Mouse (Mus musculus) heart, adult 9 months (tissue): ENCODE measurements at regions not wholly inside any gene's neighbourhood (a gene's known extent, or its start where the extent isn't known, plus 50 kb on each side); places are given as distances from the start of the nearest gene placed in this dataset.
"Not testable (repeated sequence)": the region's sequence is repeated elsewhere in the genome, so short reads cannot be mapped to it uniquely, and the experiment has no call there.

ENCODE experiments used
- DNase-seq, 2 experiments: peaks; one replicate each; pipeline ENCODE4 v3.0.0; 2022; ENCODE audit warnings: low spot score in 2 of 2

DNA sequence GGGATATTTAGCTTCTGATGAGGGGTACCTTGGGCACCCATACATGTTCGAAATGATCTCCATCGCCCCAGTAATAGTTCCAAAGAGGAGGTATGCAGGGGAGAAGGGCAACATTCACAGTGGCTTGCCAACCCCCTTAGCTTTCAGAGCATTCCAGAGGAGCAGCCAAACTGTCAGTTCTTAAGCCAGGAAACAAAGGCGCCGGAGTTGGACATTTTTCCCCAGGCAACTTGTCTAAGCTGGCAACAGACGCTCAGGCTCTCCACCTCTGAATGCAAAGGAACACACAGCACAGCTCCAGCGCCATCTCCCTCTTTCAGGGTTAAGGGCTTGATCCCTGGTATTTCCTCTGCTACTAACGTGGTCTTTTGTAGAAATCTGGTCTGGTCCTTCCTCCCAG, 169.2 kb upstream of the Kit start:
- DNase-seq, result no peak

DNA sequence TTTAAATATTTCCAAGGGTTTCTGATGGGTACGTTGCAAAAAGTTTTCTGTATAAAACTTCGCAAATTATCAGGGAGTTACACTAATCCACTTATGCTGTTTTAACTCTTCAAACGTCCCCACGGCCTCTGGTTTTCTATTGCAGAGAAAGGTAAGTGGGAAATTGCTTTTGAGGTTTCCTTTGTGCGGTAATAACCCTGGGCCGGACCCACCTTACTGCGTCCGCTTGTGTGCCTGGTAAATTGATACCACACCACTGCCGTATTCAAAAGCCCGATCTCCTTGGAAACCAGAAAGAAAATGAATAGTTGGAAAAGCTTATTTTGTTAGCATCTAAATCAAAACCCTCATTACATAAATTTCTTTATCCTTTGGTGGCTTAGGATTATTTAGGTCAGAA, 167.0 kb upstream of the Kit start:
- no peak for DNase-seq

GRCm38 (mm10) chr5:75410240-75411186, 164.2 kb upstream of the Kit start:
- DNase-seq, result no peak

DNA sequence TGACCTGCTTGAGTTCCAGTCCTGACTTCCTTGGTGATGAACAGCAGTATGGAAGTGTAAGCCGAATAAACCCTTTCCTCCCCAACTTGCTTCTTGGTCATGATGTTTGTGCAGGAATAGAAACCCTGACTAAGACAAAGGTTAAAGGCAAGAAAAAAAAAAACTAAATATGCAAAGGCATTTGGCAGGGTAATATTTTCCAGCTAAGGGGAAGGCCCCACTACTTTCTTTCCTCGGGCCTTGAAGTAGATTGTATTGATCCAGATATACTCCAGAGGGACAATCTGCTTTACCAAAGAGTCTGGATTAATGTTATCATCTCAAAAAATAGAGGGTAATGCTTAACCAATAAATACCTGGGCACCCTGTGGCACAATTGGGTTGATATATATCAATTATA, 155.4 kb upstream of the Kit start:
- DNase-seq, result not testable (repeated sequence)

DNA sequence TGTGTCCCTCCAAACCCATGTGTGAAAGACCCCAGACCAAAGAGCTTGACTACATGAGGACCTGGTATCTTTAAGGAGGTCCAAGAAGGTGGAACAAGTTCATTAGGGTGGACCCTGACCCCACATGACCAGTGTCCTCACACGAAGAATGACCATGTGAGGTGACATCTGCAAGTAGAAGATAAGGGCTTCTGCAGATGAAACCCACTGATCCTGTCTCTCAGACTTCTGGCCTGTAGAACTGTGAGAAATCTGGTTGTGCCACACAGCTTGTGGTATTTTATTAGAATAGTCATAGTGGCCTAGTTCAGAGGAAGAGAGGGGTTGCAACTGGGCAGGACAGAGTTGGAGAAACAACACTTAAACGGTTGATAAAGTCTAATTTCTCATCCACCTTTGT, 141.8 kb upstream of the Kit start:
- no peak for DNase-seq

DNA sequence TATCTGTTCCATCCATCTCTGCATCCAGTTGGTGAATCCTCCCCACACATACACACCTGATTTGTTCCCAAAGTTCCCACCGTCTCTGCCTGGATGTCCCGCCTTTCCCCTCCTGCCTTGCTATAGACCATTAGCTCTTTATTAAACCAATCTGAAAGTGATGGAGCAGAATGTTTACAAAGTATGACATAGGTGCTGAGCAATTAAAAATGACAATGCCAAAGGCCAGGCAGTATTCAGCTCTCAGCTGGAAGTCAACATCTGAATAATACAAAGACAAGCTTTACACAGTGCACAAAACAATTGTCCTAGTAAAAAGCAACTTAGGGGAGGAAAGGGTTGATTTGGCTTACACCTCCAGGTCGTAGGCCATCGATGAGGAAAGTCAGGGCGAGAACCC, 136.8 kb upstream of the Kit start:
- DNase-seq, result no peak

GRCm38 (mm10) chr5:75444024-75444604, 130.6 kb upstream of the Kit start:
- no peak for DNase-seq

- DNase-seq, result no peak
These were observed 128.3 kb upstream of the Kit start for GRCm38 (mm10) chr5:75446386-75446785.

DNA sequence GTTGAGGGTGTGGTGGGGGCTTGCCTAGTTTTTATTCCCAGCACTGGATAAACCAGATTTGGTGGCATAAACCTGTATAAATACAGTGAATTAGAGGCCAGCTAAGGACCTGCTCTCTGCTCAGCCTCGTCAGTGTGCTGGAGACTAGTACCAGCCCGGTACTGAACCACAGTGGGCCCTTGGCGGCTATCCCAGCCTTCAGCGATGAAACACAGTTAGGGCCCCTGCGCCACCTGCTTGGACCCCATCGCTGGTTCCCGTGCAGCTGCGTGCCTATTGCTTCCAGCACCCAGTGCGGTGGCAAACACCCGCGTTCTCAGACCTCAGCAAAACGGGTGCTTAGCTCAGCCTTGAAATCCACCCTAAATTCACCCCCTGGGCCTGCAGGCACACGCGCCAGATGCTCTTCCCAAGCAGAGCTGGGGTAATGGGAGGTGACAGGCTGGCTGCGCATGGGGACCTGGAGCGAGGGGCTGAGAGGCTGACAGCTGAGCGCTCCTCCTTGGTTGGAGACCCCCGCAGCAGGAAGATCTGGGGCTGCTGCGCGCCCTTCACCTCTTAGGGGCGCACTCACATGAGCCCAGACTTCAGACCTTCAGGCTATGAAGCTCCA, 124.7 kb upstream of the Kit start:
- DNase-seq, result no peak

GRCm38 (mm10) chr5:75450564-75450963, 124.2 kb upstream of the Kit start:
- no peak for DNase-seq

DNA sequence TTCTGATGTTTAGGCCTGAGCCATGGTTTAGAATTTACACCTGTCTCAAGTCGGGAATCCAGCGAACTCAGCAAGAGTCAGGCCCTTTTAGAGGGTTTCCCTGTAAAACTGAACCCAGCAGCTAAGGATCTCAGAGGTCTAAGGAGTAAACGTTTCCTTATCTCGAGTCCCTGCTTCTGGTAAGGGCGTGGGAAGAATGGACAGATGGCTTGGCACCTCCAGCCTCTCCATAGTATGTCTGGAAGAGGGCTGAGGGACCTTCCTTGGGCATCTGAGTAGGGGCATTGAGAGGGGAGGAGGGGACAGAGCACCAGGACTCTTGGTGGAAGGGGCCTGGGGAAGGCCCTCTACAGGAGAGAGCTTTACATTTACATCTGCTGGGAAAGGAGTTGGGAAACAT, 123.6 kb upstream of the Kit start:
- no peak for DNase-seq

- no peak for DNase-seq
These were observed 123.0 kb upstream of the Kit start for GRCm38 (mm10) chr5:75451693-75452092.

- no peak for DNase-seq
These were observed 120.8 kb upstream of the Kit start for GRCm38 (mm10) chr5:75453757-75454390.

DNA sequence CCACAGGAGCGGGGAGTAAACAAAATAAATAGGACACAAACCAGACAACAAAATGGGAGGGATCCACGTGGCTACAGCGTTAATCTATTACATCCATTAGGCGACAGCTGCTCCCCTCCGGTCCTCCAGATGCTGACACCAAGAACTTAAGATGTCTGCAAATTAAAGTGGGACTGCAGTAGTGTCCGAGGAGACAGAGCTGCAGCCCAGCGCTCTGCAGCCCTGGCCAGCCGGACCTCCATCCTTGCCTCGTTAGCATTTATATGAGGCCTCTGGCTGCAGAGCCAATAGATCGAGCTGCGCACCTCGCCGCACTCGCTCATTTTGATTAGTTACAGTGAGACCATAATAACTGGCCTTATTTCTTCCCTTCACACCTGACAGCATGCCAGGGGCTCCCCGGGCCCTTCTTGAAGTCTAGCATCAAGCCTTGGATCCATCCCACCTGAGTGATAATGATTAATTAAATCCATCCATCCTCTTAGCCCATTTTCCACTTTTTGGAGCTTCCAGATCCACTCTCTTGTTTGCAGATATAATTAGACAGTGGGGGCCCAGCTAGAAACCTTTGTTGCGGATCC, 119.7 kb upstream of the Kit start:
- no peak for DNase-seq

- no peak for DNase-seq
These were observed 117.3 kb upstream of the Kit start for GRCm38 (mm10) chr5:75457403-75457802.

DNA sequence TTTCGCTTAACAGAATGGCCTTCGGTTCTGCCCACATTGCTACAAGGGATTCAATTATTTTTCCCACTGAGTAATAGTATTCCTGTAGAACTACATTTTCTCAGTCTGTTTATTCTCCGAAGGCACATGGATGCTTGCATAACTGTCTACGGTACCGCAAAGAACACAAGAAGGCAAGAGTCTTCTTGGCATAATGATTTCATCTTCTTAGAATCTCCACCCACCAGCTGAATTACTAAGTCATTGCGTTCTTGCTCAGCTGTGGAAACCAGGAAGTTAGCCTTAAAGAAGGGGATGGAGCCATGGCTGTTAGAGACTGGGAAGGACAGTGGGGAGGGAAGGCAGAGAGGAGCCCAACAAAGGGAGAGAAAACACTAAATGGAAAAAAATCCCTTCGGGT, 116.4 kb upstream of the Kit start:
- no peak for DNase-seq

- DNase-seq, result no peak
These were observed 114.9 kb upstream of the Kit start for GRCm38 (mm10) chr5:75459758-75460354.

- no peak for DNase-seq
These were observed 114.2 kb upstream of the Kit start for GRCm38 (mm10) chr5:75460414-75461025.

GRCm38 (mm10) chr5:75461368-75461767, 113.3 kb upstream of the Kit start:
- DNase-seq, result no peak

GRCm38 (mm10) chr5:75463591-75463990, 111.1 kb upstream of the Kit start:
- no peak for DNase-seq

DNA sequence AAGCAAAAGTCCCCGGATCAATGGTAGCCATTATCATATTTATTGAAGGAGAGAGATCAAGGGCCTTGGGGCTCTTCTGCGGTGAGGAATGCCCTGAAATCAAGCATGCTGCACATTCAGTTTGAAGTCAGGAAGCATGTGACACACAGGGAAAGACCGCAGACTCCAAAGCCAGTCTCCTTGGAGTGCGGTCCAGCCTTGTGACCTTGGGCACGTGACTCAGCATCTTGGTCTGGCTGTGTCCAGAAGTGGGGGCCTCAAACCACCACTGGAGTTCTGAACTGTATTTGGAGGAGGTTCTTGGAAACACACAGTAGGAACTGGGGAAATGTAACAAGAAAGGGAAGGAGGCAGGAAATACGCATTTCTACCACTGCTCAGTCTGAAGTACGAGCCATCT, 109.0 kb upstream of the Kit start:
- DNase-seq, result no peak
